Comparison of ENCODE assay signal across 10 mouse cellular contexts in the genomic region with DNA sequence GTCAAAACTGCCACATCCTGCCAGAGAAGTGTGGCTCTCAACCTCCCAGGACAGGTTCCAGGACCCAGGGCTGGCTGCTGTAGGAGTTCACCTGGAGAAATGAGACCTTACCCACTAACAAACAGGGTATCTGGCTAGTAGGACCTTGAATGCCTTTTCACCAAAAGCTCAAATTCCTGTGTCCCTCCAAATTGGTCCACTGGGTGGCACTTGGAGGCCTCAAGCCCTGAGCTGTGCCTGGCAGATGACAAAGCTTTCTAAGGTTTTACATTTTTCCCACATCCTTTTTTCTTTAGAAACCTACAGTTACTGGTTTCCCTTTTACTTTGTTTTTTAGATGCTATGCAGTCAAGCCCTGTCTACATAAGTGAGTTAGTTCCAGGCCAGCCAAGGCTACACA. TPM values are rescaled to one million over a fixed set of nuclear protein-coding genes. Genes with fewer than 3 reads are reported as not detected.
DNase-seq lines count a peak whose midpoint lies in the region; ATAC-seq and TF ChIP-seq lines count a peak whose summit lies in the region.
"Had no signal": no experiment of that assay in that cellular context is flagged by ENCODE, and none has a peak within 500 bp of the region (broad histone marks: within the 10 kb centered on the region; RNA-seq: fewer than 3 reads in every experiment).

No protein-coding gene starts in this region.

- H3K4me3 ChIP-seq in intestine, postnatal 0 days (ENCODE audit: low read depth, low read length), result no peak overlapping the region
- H3K4me3 ChIP-seq in intestine, embryonic 15.5 days (replicated peaks), result no peak overlapping the region
- H3K4me3 ChIP-seq in MEL (ENCODE audit: control insufficient read depth in 1 of 2, insufficient read depth in 1 of 2, low read depth in 2 of 2, low read length in 2 of 2), result no peak overlapping the region

- H3K4me2 ChIP-seq in intestine, postnatal 0 days (replicated peaks; ENCODE audit: low read depth), result no peak overlapping the region
- no peak overlapping the region for H3K4me2 ChIP-seq in intestine, embryonic 15.5 days (replicated peaks)

- no peaks in the 10 kb centered on the region for H3K27me3 ChIP-seq in intestine, postnatal 0 days (replicated peaks; ENCODE audit: control insufficient read depth, insufficient read depth, low read length)
- no peaks in the 10 kb centered on the region for H3K27me3 ChIP-seq in intestine, embryonic 15.5 days (replicated peaks)
- H3K27me3 ChIP-seq in MEL (ENCODE audit: control insufficient read depth in 1 of 2, insufficient read depth in 2 of 2, low read length in 2 of 2), result no peaks in the 10 kb centered on the region

- 0 out of 4 replicates have a peak, but pooled peaks of 1 of the 2 experiments have one; percentile 19 for TF ChIP-seq EP300 in MEL (IDR thresholded peaks at IDR 0.05; ENCODE audit: low read depth in 1 of 2, low read length in 2 of 2)

- no peak overlapping the region for H3K9ac ChIP-seq in intestine, postnatal 0 days (ENCODE audit: low read depth, low read length)
- H3K9ac ChIP-seq in intestine, embryonic 15.5 days, result no peak overlapping the region
- H3K9ac ChIP-seq in MEL (ENCODE audit: control insufficient read depth, low read depth, low read length, poor library complexity, severe bottlenecking), result no peak overlapping the region

- no peaks in the 10 kb centered on the region; the same call in 1 of the 2 replicates for H3K4me1 ChIP-seq in intestine, postnatal 0 days (replicated peaks; ENCODE audit: control insufficient read depth, insufficient read depth, low read length)
- no peaks in the 10 kb centered on the region for H3K4me1 ChIP-seq in intestine, embryonic 15.5 days (replicated peaks)
- peaks cover 38 to 67% of the 10 kb centered on the region in 2 experiments for H3K4me1 ChIP-seq in MEL (ENCODE audit: control insufficient read depth in 1 of 2, insufficient read depth in 2 of 2, low read length in 2 of 2)

- peak; percentile 64 for TF ChIP-seq RAD21 in MEL (IDR thresholded peaks at IDR 0.05; ENCODE audit: low read depth, low read length)

- no peak overlapping the region for H3K27ac ChIP-seq in intestine, postnatal 0 days (ENCODE audit: low read depth, low read length)
- no peak overlapping the region for H3K27ac ChIP-seq in intestine, embryonic 15.5 days
- H3K27ac ChIP-seq in MEL (ENCODE audit: control insufficient read depth, low read depth, low read length), result peak overlapping the region; percentile 2; the same call in 1 of the 2 replicates

- H3K9me3 ChIP-seq in intestine, postnatal 0 days (ENCODE audit: control insufficient read depth), result no peaks in the 10 kb centered on the region
- no peaks in the 10 kb centered on the region for H3K9me3 ChIP-seq in intestine, embryonic 15.5 days
- no peaks in the 10 kb centered on the region for H3K9me3 ChIP-seq in MEL (replicated peaks; ENCODE audit: insufficient read depth, low read length)

- H3K36me3 ChIP-seq in intestine, postnatal 0 days (ENCODE audit: control insufficient read depth, insufficient read depth), result peaks cover 51% of the 10 kb centered on the region
- peaks cover 17% of the 10 kb centered on the region for H3K36me3 ChIP-seq in intestine, embryonic 15.5 days
- peaks cover 0 to 67% of the 10 kb centered on the region in 2 experiments; a peak in 2 of 4 replicates for H3K36me3 ChIP-seq in MEL (ENCODE audit: control insufficient read depth in 1 of 2, insufficient read depth in 2 of 2, low read length in 2 of 2)

- no peak for TF ChIP-seq POLR2A in MEL (IDR thresholded peaks at IDR 0.05; ENCODE audit: control insufficient read depth in 1 of 2, insufficient read depth in 1 of 2, low read depth in 1 of 2, low read length in 2 of 2, poor library complexity in 1 of 2)

- ATAC-seq in intestine, postnatal 0 days, result no peak
- no peak for ATAC-seq in intestine, embryonic 15.5 days
- peak; percentile 53 for ATAC-seq in megakaryocyte, adult 5-6 weeks (ENCODE audit: poor library complexity, severe bottlenecking)

- peak; percentile 36 for TF ChIP-seq CTCF in intestine, postnatal 0 days (IDR thresholded peaks at IDR 0.05; ENCODE audit: low read depth)
- peak; percentile 22 to 73 (median 50); a peak in 5 of 6 replicates for TF ChIP-seq CTCF in MEL (IDR thresholded peaks at IDR 0.05 in 2 of 3, conservative IDR thresholded peaks at IDR 0.05 in 1 of 3; ENCODE audit: control insufficient read depth in 1 of 3, insufficient read depth in 1 of 3, low read depth in 2 of 3, low read length in 3 of 3, poor library complexity in 1 of 3, severe bottlenecking in 1 of 3)

- DNase-seq in MEL (ENCODE audit: low read depth, low spot score), result peak; percentile 62
- peak; percentile 63 for DNase-seq in c-Kit-positive CD71-positive TER-119-positive erythroid progenitor cells, embryonic 14.5 days (ENCODE audit: low spot score)
- DNase-seq in yolk sac, embryonic 10.5 days (ENCODE audit: low spot score), result no peak
- DNase-seq in kidney, postnatal 36 days, result no peak
- DNase-seq: heart, postnatal 4 days; layer of hippocampus, adult 9-11 months; lung, adult 2 months had no signal

- no peaks in the 10 kb centered on the region for H3K79me2 ChIP-seq in MEL (ENCODE audit: control insufficient read depth, insufficient read depth, low read length, poor library complexity)

TF ChIP-seq in MEL, 35 proteins besides CTCF, POLR2A, EP300 and RAD21 (continues in another document):
- no peak for TF ChIP-seq ELF1 (IDR thresholded peaks at IDR 0.05; ENCODE audit: low read depth, low read length)
- TF ChIP-seq TBP (IDR thresholded peaks at IDR 0.05; ENCODE audit: low read depth, low read length), result no peak
- TF ChIP-seq BHLHE40 (IDR thresholded peaks at IDR 0.05; ENCODE audit: borderline replicate concordance, low read depth, low read length), result no peak
- TF ChIP-seq USF1 (IDR thresholded peaks at IDR 0.05; ENCODE audit: low read depth, low read length), result no peak
- no peak for TF ChIP-seq POLR2AphosphoS2 (IDR thresholded peaks at IDR 0.05; ENCODE audit: low read length)
- TF ChIP-seq SMC3 (IDR thresholded peaks at IDR 0.05; ENCODE audit: low read depth, low read length), result peak; percentile 70
- TF ChIP-seq ETS1 (IDR thresholded peaks at IDR 0.05; ENCODE audit: low read depth, low read length), result no peak
- TF ChIP-seq UBTF (IDR thresholded peaks at IDR 0.05; ENCODE audit: borderline replicate concordance, insufficient read depth, low read depth, low read length), result no peak
- TF ChIP-seq USF2 (IDR thresholded peaks at IDR 0.05; ENCODE audit: borderline replicate concordance in 1 of 2, insufficient read depth in 1 of 2, low read depth in 1 of 2, low read length in 2 of 2), result no peak
- TF ChIP-seq MAFK (IDR thresholded peaks at IDR 0.05; ENCODE audit: borderline replicate concordance, low read depth, low read length), result no peak
- TF ChIP-seq TCF12 (IDR thresholded peaks at IDR 0.05; ENCODE audit: low read depth, low read length), result 0 out of 2 replicates have a peak, but pooled peaks have one; percentile 26
- no peak for TF ChIP-seq E2F4 (IDR thresholded peaks at IDR 0.05; ENCODE audit: borderline replicate concordance, low read depth, low read length)
- TF ChIP-seq GATA1 (IDR thresholded peaks at IDR 0.05; ENCODE audit: low read depth, low read length), result no peak
- no peak for TF ChIP-seq JUND (IDR thresholded peaks at IDR 0.05; ENCODE audit: low read depth, low read length)

RNA-seq across cellular contexts. Expression of gene Nprl3, which starts 20.4 kb away (rescaled TPM):
- polyA plus RNA-seq in intestine, postnatal 0 days (2015; fragmentation: Nextera tagmentation; extraction: Ambion mirVana), result 19.8 and 20.7 TPM in 2 replicates
- 29.4 and 33.6 TPM in 2 replicates for polyA plus RNA-seq in intestine, embryonic 15.5 days (2015; fragmentation: Nextera tagmentation; extraction: Ambion mirVana)
- 12.5 and 14.1 TPM in 2 replicates for total RNA-seq in MEL (2012; rRNA removed)
- 10 to 100 TPM in 1 of 2 experiments, not detected in 1; 18.4 TPM for polyA plus RNA-seq in MEL (2012; ENCODE audit: insufficient read depth in 1 of 2, insufficient read length in 2 of 2, low read depth in 1 of 2, low replicate concordance in 2 of 2, missing spikeins in 1 of 2)
- total RNA-seq in megakaryocyte, adult 5-6 weeks (2015), result 6.6 and 10.7 TPM in 2 replicates
- total RNA-seq in megakaryocyte, adult 5-6 weeks (2017), result 9.5 and 11.9 TPM in 2 replicates

RNA-seq across cellular contexts. Expression of gene Mpg, which starts 20.8 kb away (rescaled TPM):
- polyA plus RNA-seq in intestine, postnatal 0 days (2015; fragmentation: Nextera tagmentation; extraction: Ambion mirVana), result 19.2 and 20.9 TPM in 2 replicates
- 30.8 and 36.6 TPM in 2 replicates for polyA plus RNA-seq in intestine, embryonic 15.5 days (2015; fragmentation: Nextera tagmentation; extraction: Ambion mirVana)
- total RNA-seq in MEL (2012; rRNA removed), result 41.2 and 43.2 TPM in 2 replicates
- 10 to 100 TPM in 1 of 2 experiments, not detected in 1; 42.0 TPM for polyA plus RNA-seq in MEL (2012; ENCODE audit: insufficient read depth in 1 of 2, insufficient read length in 2 of 2, low read depth in 1 of 2, low replicate concordance in 2 of 2, missing spikeins in 1 of 2)
- total RNA-seq in megakaryocyte, adult 5-6 weeks (2015), result 9.8 and 12.1 TPM in 2 replicates
- 6.8 and 9.9 TPM in 2 replicates for total RNA-seq in megakaryocyte, adult 5-6 weeks (2017)

RNA-seq across cellular contexts. Expression of gene Rhbdf1, which starts 25.0 kb away (rescaled TPM):
- 20.7 and 26.1 TPM in 2 replicates for polyA plus RNA-seq in intestine, postnatal 0 days (2015; fragmentation: Nextera tagmentation; extraction: Ambion mirVana)
- polyA plus RNA-seq in intestine, embryonic 15.5 days (2015; fragmentation: Nextera tagmentation; extraction: Ambion mirVana), result 52.8 and 53.5 TPM in 2 replicates
- 2.4 and 2.9 TPM in 2 replicates for total RNA-seq in MEL (2012; rRNA removed)
- polyA plus RNA-seq in MEL (2012; ENCODE audit: insufficient read depth in 1 of 2, insufficient read length in 2 of 2, low read depth in 1 of 2, low replicate concordance in 2 of 2, missing spikeins in 1 of 2), result 10 to 100 TPM in 1 of 2 experiments, not detected in 1; 14.3 TPM
- total RNA-seq in megakaryocyte, adult 5-6 weeks (2015), result not detected in 2 replicates
- total RNA-seq in megakaryocyte, adult 5-6 weeks (2017), result not detected in 2 replicates

RNA-seq across cellular contexts. Expression of gene Hba-x, which starts 29.1 kb away (rescaled TPM):
- polyA plus RNA-seq in intestine, postnatal 0 days (2015; fragmentation: Nextera tagmentation; extraction: Ambion mirVana), result 0.23 TPM in 1 of 2 replicates, not detected in the other
- 36.3 and 48.2 TPM in 2 replicates for polyA plus RNA-seq in intestine, embryonic 15.5 days (2015; fragmentation: Nextera tagmentation; extraction: Ambion mirVana)
- total RNA-seq in MEL (2012; rRNA removed), result not detected in 2 replicates
- polyA plus RNA-seq in MEL (2012; ENCODE audit: insufficient read depth in 1 of 2, insufficient read length in 2 of 2, low read depth in 1 of 2, low replicate concordance in 2 of 2, missing spikeins in 1 of 2), result under 1 TPM in 1 of 2 experiments, not detected in 1; 0.13 TPM
- not detected in 2 replicates for total RNA-seq in megakaryocyte, adult 5-6 weeks (2015)
- total RNA-seq in megakaryocyte, adult 5-6 weeks (2017), result not detected in 2 replicates
- polyA plus RNA-seq: lung, adult 2 months had no signal

RNA-seq across cellular contexts. Expression of gene Hba-a1, which starts 36.2 kb away (rescaled TPM):
- 405 and 624 TPM in 2 replicates for polyA plus RNA-seq in intestine, postnatal 0 days (2015; fragmentation: Nextera tagmentation; extraction: Ambion mirVana)
- 4,064 and 4,369 TPM in 2 replicates for polyA plus RNA-seq in intestine, embryonic 15.5 days (2015; fragmentation: Nextera tagmentation; extraction: Ambion mirVana)
- total RNA-seq in MEL (2012; rRNA removed), result 211 and 272 TPM in 2 replicates
- polyA plus RNA-seq in MEL (2012; ENCODE audit: insufficient read depth in 1 of 2, insufficient read length in 2 of 2, low read depth in 1 of 2, low replicate concordance in 2 of 2, missing spikeins in 1 of 2), result 100 to 1,000 TPM; 313 to 334 TPM
- 53.9 and 134 TPM in 2 replicates for total RNA-seq in megakaryocyte, adult 5-6 weeks (2015)
- 18.7 and 44.2 TPM in 2 replicates for total RNA-seq in megakaryocyte, adult 5-6 weeks (2017)

Comparison
In these comparisons a context has a peak if more than half of its experiments do, and no peak if none do; other contexts are left out.
1. DNase-seq: peak in MEL (single experiment) and c-Kit-positive CD71-positive TER-119-positive erythroid progenitor cells, embryonic 14.5 days (single experiment); none in yolk sac, embryonic 10.5 days (single experiment) and kidney, postnatal 36 days (0 of 2).